Mouse (Mus musculus) C2C12 (cell line): ENCODE results near the gene Shisa5.

Experiments used
- CEBPB ChIP-seq: IDR thresholded peaks from one replicate; pipeline ENCODE4 v1.6.1; 2011; ENCODE audit warnings: low read depth, mild to moderate bottlenecking, control low read depth, moderate library complexity
- CTCF ChIP-seq: IDR thresholded peaks from one replicate; pipeline ENCODE4 v1.5.1; 2011; ENCODE audit not compliant: control insufficient read depth, insufficient read depth, insufficient read length
- USF1 ChIP-seq: IDR thresholded peaks from one replicate; pipeline ENCODE4 v1.6.1; 2011; ENCODE audit warnings: low read depth, mild to moderate bottlenecking, control low read depth, moderate library complexity

GRCm38 (mm10) chr9:109100307-109100928 is 62.1 kb downstream of the Shisa5 start:
- TF ChIP-seq USF1 (no peak), CTCF (no peak), CEBPB (no peak)
